Mouse (Mus musculus) gastrocnemius, adult 8-10 months (tissue): ENCODE data around the gene LTO1. TPM values are rescaled to one million over a fixed set of nuclear protein-coding genes. Genes with fewer than 3 reads are reported as not detected.

Source experiments
- DNase-seq, 2 experiments: peaks; one replicate each; pipeline ENCODE4 v3.0.0; 2022; ENCODE audit warnings: low spot score in 2 of 2
- total RNA-seq, 4 experiments: library from RNA; stranded (reverse); gene quantifications; 2 replicates each; pipeline ENCODE4 v1.2.4; 2022

The LTO1 gene
- total RNA-seq, 4 experiments from 2014 or later: 7.8 to 8.9 (median 8.7) TPM

DNA sequence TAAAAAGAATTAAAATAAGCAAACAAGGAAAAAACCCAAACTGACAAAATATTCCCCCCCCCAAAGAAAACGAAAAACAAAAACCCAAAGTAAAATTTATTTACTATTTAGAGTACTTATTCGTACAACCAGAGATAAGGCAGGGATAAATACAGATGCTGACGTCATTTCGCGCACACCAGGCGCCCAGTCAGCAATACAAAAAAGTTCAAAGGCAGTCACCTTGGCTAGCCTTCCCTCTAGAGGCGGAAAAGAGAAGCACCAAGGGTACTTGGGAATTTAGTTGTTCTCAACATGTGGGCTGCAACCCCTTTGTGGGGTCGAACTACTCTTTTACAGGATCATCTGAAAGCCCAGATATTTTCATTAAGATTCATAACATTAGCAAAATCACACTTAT is 7.1 kb upstream of the LTO1 start:
- DNase-seq: no peak

DNA sequence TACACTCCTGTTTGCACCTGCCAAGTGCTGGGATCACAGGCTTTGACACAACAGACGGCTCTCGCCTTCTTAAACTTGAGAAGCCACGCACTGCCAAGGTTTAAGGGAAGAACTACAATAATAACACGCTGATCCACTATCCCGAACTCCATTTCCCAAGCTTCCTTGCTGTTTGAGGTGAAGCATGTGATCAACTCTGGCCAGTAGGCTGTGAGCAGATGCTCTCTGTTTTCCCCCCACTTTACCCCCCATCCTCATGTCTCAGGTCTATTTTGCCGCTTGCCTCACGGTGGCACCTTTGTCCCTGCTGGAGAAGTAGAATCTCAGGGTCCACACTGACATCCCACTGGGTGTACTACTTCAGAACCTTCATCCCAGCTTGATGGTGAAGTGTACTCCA is 6.2 kb upstream of the LTO1 start:
- DNase-seq: no peak

DNA sequence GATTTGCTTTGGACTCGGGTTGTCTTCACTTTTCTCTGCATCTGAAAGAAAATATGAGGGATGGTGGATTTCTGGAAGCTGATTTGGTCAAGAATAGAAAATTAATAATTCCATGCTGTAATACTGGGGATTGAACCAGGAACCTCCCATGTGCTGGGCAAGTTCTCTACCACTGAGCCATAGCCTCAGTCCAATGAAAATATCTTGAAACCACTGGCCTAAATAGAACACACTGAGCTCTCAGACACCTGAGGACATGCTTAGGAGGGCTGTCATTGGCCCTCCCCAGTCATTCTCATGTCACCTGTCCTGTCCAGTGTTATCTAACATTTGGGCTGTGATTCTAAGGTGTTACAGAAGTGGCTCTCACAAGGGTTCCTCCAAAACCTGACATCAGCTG is 3.8 kb upstream of the LTO1 start:
- DNase-seq: no peak

DNA sequence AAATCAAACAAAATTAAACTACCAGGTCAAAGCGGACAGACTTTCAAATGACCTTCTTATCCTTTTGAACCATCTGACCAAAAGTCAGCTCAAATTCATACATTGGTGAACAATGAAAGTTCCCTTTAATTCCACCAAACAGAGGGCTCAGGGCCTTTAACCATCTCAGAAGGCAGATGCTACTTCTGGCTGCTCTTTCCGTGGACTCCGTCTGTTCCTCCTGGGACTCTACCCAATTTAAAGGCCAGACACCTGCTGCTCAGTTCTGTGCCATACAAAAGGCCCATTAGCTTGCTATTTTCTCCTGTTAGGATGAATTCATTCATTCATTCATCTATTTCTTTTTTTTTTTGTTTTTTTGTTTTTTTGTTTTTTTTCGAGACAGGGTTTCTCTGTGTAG is 2.0 kb upstream of the LTO1 start:
- no peak for DNase-seq

DNA sequence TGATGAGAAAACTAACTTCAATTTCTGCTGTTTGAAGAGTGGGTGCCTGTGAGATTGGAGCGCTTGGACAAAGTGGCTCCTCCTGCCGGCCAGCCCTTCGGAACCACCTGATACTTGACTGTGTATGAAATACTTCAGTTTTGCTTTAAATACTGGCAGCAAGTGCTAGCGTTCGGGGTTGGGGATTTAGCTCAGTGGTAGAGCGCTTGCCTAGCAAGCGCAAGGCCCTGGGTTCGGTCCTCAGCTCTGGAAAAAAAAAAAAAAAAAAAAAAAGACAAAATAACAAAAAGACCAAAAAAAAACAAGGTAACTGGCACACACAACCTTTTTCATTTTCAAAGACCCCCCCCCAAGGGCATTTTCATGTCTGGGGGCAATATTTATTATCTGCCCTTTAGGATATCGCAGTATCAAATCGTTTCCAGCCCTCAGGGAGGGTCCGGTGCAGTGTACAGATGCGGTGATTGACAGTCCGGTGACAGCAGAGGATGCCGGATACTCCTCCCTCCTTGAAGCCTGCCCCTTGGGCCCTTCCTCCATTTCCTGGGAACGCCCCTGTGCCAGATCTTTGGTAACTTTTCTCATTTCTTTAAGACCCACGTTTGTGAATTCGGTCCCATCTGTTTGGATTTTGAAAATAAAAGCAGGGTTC is 478 bp upstream of the LTO1 start:
- DNase-seq: no peak

DNA sequence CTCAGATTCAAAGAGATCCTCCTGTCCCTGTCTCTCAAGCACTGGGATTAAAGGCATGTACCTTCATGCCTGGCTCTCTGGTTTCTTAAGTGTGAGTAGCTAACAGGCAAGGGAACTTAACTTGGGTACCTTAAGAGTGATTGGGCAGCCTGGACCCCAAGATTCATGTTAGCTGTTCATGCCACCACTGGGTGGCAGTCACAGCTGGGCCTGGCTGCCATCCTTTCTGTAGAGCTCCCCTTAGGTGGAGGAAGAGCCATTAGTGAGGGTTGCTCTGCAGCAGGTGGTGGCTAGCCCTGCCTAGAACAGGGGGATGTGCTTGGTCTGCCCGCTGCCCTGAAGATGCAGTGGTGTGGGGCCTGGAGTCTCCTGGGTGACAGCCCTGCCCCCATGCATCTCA is 3.9 kb downstream of the LTO1 start:
- DNase-seq: no peak

DNA sequence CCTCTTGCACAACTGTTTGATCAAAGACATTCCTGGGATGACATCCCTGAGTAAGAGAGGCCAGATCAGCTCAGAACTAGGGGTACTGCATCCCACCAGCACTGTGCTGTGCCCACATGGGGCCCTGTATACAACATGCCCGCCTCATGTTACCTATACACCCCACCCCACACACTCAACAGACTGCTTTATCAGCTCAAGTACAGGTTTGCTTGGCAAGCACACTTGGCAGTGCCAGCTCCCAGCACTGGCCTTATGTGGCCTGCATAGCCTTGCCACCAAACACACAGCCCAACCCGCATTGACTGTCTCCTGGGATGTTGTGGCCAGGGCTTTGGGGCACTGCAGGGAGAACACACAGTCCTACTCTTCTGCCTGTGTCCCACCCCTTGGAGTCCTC is 12.7 kb downstream of the LTO1 start:
- DNase-seq: no peak

DNA sequence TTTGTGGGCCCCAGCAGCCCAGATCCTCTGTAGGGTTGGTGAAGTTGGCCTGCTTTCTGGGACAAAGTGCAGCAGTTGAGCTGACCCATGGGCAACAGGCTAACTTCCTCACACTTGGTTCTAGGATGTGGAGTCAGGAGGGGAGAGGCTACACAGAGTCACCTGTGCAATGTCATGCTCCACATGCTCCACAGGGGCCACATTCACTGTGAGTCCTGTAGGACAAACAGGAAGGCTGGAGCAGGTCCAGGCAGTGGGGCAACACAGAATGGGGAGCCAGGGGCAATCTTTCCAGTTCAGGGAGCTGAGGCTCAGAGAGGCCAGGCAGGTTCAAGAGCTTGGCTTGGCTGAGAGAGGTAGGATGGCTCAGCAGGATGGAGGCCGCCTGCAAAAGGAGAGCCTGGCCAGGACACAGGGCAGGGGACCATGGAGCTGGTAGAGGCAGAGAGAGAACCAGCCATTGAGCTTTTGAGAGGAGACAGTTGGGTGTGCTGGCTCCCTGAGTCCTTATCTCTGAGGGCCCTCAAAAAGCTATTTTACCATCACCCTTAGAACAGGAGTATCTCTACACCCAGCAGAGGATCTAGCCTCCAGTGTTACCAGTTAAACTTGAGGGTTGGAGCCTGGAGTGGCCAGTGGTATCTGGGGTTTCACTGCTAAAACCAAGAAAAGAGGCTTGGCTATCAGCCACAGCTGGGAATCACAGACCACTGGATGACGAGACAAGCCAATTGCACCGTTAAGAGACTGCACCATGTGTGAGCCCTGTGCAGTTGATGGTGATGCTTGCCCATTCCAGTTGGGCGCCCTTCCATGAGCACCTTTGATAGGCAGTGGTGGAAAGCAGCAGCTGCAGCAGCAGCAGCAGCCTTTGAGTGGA is 13.3 kb downstream of the LTO1 start:
- DNase-seq: no peak

DNA sequence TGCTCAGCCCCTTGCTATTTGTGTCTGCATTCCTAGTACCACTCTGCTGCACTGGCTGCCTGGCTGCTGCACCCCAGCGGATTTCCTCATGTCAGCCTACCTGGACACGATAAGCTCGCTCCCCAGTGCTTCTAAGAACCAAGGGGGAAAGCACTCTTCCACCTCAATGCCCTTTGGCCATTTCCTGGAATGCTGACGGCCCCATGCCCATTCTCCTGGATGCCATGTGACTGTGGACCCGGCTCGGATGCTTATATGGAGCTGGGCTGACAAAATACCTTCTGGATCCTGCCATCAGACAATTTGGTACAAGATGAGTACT is 13.9 kb downstream of the LTO1 start:
- DNase-seq: no peak

DNA sequence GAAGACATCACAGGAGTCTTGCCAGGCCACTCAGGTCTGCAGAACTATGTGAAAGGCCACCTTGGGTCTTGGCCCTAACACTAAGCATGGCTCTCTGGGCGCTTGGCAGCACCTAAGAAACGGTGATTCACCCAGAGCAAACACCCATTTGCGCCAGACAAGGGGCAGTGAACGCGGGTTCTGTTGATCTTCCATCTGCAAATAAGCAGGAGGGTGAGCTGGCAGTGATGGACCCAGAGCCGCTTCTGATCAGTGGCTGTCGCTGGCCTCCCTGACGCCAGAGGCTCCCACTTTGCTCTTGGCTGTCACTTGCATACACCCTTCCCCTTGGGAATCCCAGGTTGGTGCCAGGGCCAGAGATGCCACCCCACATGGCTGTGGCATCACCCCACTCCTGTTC is 14.6 kb downstream of the LTO1 start:
- no peak for DNase-seq

DNA sequence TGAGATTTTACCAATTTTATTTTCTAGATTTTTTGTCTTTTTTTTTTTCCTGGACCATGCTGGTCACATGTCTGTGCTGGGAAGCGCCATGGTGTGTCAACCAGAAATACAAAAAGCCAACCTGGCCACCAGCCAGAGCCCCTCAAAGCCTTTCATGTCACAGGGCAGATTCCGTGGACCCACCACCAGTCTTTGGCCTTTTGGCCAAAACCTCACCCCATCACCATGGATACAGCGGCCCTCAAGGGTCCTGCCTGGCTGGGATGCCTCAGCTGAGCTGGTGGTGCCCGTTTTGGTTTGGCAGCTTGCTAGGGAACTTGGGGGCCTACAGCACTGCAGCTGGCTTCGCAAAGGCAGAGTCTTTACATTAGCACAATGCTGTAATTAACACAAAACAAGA is 15.0 kb downstream of the LTO1 start:
- DNase-seq: no peak

DNA sequence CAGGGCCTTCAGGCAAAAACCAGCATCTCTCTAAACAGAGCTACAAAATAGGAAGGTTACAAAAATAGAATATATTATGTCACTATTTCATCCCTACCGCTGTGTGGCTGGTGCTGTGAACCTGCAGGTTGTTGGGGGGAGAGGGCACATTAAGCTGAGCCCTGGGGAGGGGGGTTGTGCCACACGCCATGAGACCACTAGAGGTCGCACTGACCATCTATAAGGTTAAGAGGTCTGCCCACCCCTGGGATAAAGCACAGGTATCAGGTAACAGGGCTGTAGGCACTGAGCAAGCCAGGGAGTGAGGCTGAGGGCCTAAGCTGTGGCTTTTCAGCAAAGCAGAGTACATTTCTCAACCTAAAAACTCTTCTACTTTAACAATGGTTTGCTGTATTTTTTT is 16.9 kb downstream of the LTO1 start:
- no peak for DNase-seq

DNA sequence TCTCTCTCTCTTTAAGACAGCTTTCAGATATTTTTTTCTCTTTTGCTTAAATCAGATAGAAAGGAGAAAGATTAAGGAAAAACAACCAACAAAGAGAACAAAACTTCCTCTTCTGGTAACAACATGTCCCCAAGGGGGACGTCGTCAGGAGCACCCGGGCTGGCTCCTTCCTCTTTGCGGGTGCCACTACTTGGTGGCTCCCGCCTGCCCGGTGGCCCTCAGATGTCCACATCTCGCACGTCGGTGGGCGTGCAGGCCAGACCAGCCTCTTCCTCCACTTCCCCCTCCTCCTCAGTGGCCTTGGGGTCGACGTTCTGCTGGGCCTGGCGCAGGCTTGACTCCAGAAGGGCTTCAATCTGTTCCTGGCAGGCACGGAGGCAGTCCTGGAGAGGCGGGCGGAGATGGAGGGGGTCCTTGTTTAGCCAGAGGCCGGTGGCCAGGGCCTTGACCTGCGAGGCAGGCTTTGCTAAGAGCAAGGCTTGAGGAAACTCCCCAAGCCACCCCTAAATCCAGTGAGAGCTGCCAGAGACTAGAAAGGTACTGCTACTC is 17.6 kb downstream of the LTO1 start:
- DNase-seq: no peak

DNA sequence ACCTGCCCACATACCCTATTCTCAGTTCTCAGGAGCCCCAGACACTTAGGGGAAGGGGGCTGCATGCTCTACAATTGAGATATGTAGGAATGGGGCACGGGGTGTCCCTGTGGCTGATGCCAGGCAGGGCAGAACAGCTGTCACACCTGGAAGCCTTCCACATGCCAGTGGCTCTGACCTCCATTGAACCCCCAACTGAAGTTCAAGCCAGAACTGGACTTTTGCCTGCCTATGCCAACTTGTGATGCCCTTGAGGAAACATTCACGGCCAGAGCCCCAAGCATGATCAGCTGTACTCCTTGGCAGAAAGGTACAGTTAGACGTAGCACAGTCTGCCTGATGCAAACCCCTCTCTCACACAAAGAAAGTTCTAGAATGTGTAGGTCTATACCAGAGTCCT is 18.4 kb downstream of the LTO1 start:
- DNase-seq: no peak

DNA sequence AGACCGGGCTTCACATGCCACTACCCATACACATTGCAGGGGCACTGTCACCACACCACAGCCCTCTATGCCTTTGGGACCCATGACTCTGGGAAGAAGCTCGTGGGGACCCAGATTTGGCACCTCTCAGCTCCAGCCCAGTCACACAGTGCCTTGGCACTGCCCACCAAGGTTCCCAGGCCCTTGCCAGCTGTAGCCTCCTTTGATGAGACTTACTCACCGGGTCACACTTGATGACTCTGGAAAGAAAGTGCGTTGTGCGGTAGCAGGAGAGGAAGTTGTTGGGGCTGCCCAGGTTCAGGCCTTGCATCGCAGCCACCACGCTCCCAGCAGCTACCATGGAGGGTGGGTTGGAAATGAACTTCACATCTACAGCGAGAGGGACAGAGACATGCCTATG is 18.9 kb downstream of the LTO1 start:
- no peak for DNase-seq

DNA sequence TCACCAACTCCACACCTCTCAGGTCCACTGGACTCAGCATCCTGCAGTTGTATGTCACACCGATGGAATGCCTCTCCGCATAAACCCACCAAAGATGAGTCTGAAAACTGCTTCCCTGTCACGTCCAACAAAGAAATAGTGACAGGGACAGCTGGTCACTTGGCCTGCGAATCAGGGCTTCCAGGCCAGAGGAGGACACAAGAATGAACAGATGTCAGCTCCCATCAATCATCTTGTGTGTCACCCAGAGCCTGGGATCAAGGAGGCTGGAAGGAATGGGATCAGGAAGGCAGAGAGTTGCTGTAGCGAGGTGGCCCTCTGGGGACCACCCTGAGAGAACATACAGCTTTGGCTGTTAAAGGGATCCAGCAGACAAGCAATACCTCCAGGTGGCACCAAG is 20.0 kb downstream of the LTO1 start:
- DNase-seq: peak in 1 of 2 experiments; percentile 44

DNA sequence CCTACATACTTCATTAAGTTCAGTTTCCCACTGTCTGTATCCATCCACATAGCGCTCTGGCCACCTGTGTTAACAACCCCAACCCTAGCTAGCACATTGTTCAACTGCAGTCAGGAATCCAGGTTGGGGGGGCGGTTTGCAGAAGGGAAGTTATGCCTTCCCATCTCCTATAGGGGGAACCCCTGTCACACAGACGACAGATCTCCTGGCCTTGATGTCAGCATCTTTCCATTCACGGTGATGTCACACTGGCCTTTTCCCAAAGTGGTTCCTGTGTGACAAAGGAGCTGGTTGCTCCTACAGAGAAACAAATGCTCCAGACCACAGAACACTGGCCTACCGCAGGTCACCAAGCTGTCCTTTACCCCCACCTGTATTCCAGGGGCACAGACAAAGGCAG is 20.7 kb downstream of the LTO1 start:
- no peak for DNase-seq

DNA sequence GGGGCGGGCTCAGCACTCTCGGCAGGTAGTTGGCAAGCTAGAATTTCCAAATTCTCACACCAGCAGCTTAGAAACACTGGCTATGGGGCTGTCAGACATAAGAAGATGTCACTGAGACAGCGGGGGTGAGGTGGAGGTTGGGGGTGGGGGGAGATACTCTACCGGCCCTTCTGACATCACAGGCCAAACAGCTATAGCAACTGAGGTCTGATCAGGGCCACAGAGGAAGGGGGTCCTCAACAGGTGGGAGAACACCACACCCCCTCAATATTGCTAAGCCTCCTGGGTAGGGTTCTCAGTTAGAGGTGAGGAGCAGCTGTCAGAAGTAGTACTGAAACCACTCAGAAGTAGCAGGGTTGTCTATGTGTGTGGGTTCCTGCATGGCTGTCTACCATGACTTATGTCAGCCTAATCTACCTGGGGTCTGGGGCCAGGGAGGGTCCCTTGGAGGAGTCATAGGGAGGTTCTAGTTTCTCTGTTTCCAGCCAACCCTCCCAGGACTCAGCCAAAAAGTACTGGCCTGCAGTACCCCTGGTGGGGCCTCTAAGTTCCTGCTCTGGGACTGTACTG is 21.5 kb downstream of the LTO1 start:
- no peak for DNase-seq

DNA sequence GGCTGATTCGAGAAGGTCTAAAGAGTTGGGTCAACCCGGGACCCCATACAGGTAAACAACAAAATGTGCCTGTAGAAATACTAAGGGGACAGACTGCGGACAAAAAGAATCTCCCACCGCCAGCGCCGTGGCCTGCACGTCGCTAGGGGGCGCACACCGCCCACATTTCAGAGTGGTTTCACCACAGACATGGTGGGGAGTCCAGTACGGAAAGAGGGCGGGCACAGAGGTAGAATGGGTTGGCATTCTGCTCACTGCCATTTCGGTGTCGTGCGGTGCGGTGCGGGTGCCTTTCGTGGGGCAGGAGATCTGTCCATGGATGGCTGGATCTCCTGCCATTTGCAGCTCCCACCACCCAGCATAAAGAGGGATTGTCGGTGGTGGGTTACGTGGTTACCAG is 22.6 kb downstream of the LTO1 start:
- peak; percentile 73 to 78 for DNase-seq

DNA sequence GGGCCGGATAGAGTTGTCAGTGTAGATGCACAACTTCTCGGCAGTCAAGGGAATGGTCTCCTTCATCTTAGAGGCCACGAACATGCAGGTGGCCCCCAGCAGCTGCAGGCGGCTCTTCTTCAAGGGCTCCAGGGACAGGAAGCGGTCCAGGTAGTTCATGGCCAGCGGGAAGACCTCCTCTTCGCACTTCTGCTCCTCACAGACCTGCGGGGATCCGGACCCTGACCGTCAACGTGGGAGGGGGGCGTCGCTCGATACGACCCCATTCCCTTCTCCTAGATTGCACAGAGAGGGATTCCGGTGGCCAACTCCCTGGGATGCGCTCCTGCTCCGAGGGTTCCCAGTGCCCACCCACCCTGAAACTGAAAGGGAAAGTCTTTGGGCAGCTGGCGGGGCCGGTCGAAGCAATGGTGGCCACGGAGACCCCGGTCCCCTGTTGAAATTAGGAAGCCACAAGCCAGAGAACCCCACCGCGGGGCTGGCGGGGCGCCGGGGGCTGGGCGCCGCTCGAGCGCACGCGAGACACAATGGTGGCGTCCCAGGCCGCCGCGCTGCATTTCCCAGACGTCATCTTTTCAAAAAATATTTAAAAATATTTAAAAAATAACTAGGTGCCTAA is 23.1 kb downstream of the LTO1 start:
- DNase-seq: no peak

DNA sequence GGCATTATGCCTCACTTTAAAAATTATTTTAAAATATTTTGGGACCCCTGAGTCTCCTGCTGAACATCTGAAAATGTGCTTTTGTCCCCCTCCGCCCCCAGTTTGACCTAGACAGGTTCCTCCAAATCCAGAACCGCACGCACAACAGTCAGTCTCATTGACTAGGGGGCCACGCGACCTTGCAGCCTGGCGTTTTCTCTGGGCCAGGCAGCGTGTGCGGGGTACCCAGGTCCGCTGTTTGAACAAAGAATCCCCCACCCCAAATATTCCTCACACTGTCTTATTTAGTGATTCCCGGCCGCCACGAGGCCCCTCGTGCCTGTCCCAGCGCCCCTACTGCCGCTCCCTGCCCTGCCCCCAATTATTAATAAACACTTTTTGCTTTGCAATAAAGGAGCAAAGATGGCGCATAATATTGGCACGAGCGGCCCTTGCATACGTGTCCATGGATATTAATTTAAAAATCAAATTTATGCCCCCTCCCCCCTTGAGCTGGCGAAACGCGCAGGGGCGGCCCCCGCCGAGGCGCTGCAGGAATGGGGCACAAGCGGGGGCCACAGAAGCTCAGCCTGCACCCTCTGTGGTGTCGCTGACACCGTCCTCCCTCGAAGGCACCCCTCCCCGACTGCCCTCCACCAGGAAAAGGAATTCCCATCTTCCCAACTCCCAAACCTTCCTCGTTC is 23.9 kb downstream of the LTO1 start:
- DNase-seq: no peak
